Mouse (Mus musculus): ENCODE results near the gene Faf1.

GRCm38 (mm10) chr4:109986748-109987355, 310.5 kb downstream of the Faf1 start:
- TF ChIP-seq CTCF (conservative IDR thresholded peaks at IDR 0.05; ENCODE audit: low read length) = no peak
- TF ChIP-seq POU5F1 (IDR thresholded peaks at IDR 0.05; ENCODE audit: borderline replicate concordance, low read length) = no peak
